Mouse (Mus musculus): ENCODE results near the gene Sh3bgrl3. TPM values are rescaled to one million over a fixed set of nuclear protein-coding genes. Genes with fewer than 3 reads are reported as not detected.
A peak's percentile ranks its signal among the peaks of the same experiment; 100 is the strongest.

Sh3bgrl3 gene
- polyA plus RNA-seq, 1 experiment = 317 TPM

- Histone ChIP-seq H3K4me1 (ENCODE audit: control insufficient read depth, insufficient read depth, low read length) (no peaks in the 10 kb centered on the region), H3K4me3 (ENCODE audit: insufficient read depth, low read length) (peak within 1 kb of the TSS; percentile 81), H3K27ac (ENCODE audit: insufficient read depth, low read length) (no peak within 1 kb of the TSS)
- TF ChIP-seq CTCF (IDR thresholded peaks at IDR 0.05; ENCODE audit: borderline replicate concordance, insufficient read depth, low read length) (no peak), POLR2A (IDR thresholded peaks at IDR 0.05; ENCODE audit: low read depth, low read length) (no peak)
These were observed 26.4 kb downstream of the Sh3bgrl3 start, which contains the start of gene Ubxn11 for GRCm38 (mm10) chr4:134101979-134102741. TSS of gene Ubxn11 (plus strand) at chr4:134102570.

GRCm38 (mm10) chr4:134100245-134100644 is 28.3 kb downstream of the Sh3bgrl3 start:
- TF ChIP-seq POLR2A (IDR thresholded peaks at IDR 0.05; ENCODE audit: low read depth, low read length) = no peak
- no peak for TF ChIP-seq CTCF (IDR thresholded peaks at IDR 0.05; ENCODE audit: borderline replicate concordance, insufficient read depth, low read length)
- Histone ChIP-seq H3K27ac (ENCODE audit: insufficient read depth, low read length) (no peak overlapping the region), H3K4me3 (ENCODE audit: insufficient read depth, low read length) (no peak overlapping the region), H3K4me1 (ENCODE audit: control insufficient read depth, insufficient read depth, low read length) (no peaks in the 10 kb centered on the region)

- TF ChIP-seq POLR2A (IDR thresholded peaks at IDR 0.05; ENCODE audit: low read depth, low read length) (no peak), CTCF (IDR thresholded peaks at IDR 0.05; ENCODE audit: borderline replicate concordance, insufficient read depth, low read length) (no peak)
- no peak overlapping the region for H3K27ac ChIP-seq (ENCODE audit: insufficient read depth, low read length)
- H3K4me3 ChIP-seq (ENCODE audit: insufficient read depth, low read length) = no peak overlapping the region
- no peaks in the 10 kb centered on the region for H3K4me1 ChIP-seq (ENCODE audit: control insufficient read depth, insufficient read depth, low read length)
These were observed 30.0 kb downstream of the Sh3bgrl3 start for GRCm38 (mm10) chr4:134098628-134099027.

GRCm38 (mm10) chr4:134097015-134097608 is 31.5 kb downstream of the Sh3bgrl3 start:
- no peaks in the 10 kb centered on the region for H3K4me1 ChIP-seq (ENCODE audit: control insufficient read depth, insufficient read depth, low read length)
- no peak for TF ChIP-seq CTCF (IDR thresholded peaks at IDR 0.05; ENCODE audit: borderline replicate concordance, insufficient read depth, low read length)
- no peak for TF ChIP-seq POLR2A (IDR thresholded peaks at IDR 0.05; ENCODE audit: low read depth, low read length)
- H3K4me3 ChIP-seq (ENCODE audit: insufficient read depth, low read length) = no peak overlapping the region

GRCm38 (mm10) chr4:134096120-134096519 is 32.5 kb downstream of the Sh3bgrl3 start:
- Histone ChIP-seq H3K4me1 (ENCODE audit: control insufficient read depth, insufficient read depth, low read length) (no peaks in the 10 kb centered on the region), H3K27ac (ENCODE audit: insufficient read depth, low read length) (no peak overlapping the region), H3K4me3 (ENCODE audit: insufficient read depth, low read length) (no peak overlapping the region)
- no peak for TF ChIP-seq CTCF (IDR thresholded peaks at IDR 0.05; ENCODE audit: borderline replicate concordance, insufficient read depth, low read length)
- no peak for TF ChIP-seq POLR2A (IDR thresholded peaks at IDR 0.05; ENCODE audit: low read depth, low read length)

More at GRCm38 (mm10) chr4:134097015-134097608, 31.5 kb downstream of the Sh3bgrl3 start:
- no peak overlapping the region for H3K27ac ChIP-seq (ENCODE audit: insufficient read depth, low read length)

- no peak within 1 kb of the TSS for H3K4me3 ChIP-seq (ENCODE audit: insufficient read depth, low read length)
- TF ChIP-seq POLR2A (IDR thresholded peaks at IDR 0.05; ENCODE audit: low read depth, low read length) (no peak), CTCF (IDR thresholded peaks at IDR 0.05; ENCODE audit: borderline replicate concordance, insufficient read depth, low read length) (no peak)
- no peaks in the 10 kb centered on the region for H3K4me1 ChIP-seq (ENCODE audit: control insufficient read depth, insufficient read depth, low read length)
- H3K27ac ChIP-seq (ENCODE audit: insufficient read depth, low read length) = no peak within 1 kb of the TSS
These were observed 33.6 kb downstream of the Sh3bgrl3 start, which contains the start of gene Cd52 for GRCm38 (mm10) chr4:134094923-134095547. TSS of gene Cd52 (minus strand) at chr4:134095082.

GRCm38 (mm10) chr4:134094004-134094564 is 34.5 kb downstream of the Sh3bgrl3 start:
- Histone ChIP-seq H3K4me3 (ENCODE audit: insufficient read depth, low read length) (no peak overlapping the region), H3K4me1 (ENCODE audit: control insufficient read depth, insufficient read depth, low read length) (no peaks in the 10 kb centered on the region), H3K27ac (ENCODE audit: insufficient read depth, low read length) (no peak overlapping the region)
- no peak for TF ChIP-seq POLR2A (IDR thresholded peaks at IDR 0.05; ENCODE audit: low read depth, low read length)
- no peak for TF ChIP-seq CTCF (IDR thresholded peaks at IDR 0.05; ENCODE audit: borderline replicate concordance, insufficient read depth, low read length)

GRCm38 (mm10) chr4:134092382-134093288 is 36.0 kb downstream of the Sh3bgrl3 start:
- Histone ChIP-seq H3K4me3 (ENCODE audit: insufficient read depth, low read length) (no peak overlapping the region), H3K27ac (ENCODE audit: insufficient read depth, low read length) (no peak overlapping the region)
- TF ChIP-seq POLR2A (IDR thresholded peaks at IDR 0.05; ENCODE audit: low read depth, low read length) (no peak), CTCF (IDR thresholded peaks at IDR 0.05; ENCODE audit: borderline replicate concordance, insufficient read depth, low read length) (peak; percentile 49; the same call in 1 of the 2 replicates)

GRCm38 (mm10) chr4:134091225-134091529 is 37.4 kb downstream of the Sh3bgrl3 start:
- no peak overlapping the region for H3K4me3 ChIP-seq (ENCODE audit: insufficient read depth, low read length)
- TF ChIP-seq CTCF (IDR thresholded peaks at IDR 0.05; ENCODE audit: borderline replicate concordance, insufficient read depth, low read length) (no peak), POLR2A (IDR thresholded peaks at IDR 0.05; ENCODE audit: low read depth, low read length) (no peak)
- H3K27ac ChIP-seq (ENCODE audit: insufficient read depth, low read length) = no peak overlapping the region
- no peaks in the 10 kb centered on the region for H3K4me1 ChIP-seq (ENCODE audit: control insufficient read depth, insufficient read depth, low read length)

More at GRCm38 (mm10) chr4:134092382-134093288, 36.0 kb downstream of the Sh3bgrl3 start:
- no peaks in the 10 kb centered on the region for H3K4me1 ChIP-seq (ENCODE audit: control insufficient read depth, insufficient read depth, low read length)
